Comparison of ENCODE assay signal across 8 mouse cellular contexts in the genomic region with DNA sequence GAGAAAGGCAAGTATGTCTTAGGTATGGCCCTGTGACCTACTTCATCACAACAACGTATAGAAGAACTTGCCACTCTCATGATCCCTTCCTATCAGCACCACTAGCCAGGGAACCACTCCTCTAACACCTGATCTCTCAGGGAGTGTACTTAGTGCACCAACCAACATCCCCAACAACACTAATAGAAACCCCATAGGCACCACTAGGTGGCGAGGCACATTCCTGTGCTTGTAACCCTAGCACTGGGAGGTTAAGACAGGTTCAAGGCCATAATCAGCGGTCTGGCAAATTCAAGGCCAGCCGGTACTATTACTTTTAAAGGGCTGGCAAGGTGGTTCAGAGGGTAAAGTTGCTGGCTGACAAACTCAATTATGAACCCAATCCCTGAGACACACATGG. TPM values are rescaled to one million over a fixed set of nuclear protein-coding genes. Genes with fewer than 3 reads are reported as not detected.
DNase-seq lines count a peak whose midpoint lies in the region; ATAC-seq lines count a peak whose summit lies in the region.

No protein-coding gene starts in this region.

- 0 out of 2 replicates have a peak, but pooled peaks cover 3% of the 10 kb centered on the region for H3K4me1 ChIP-seq in kidney, embryonic 14.5 days (ENCODE audit: control insufficient read depth, insufficient read depth, low read length)
- H3K4me1 ChIP-seq in neural tube, embryonic 11.5 days (ENCODE audit: control insufficient read depth, insufficient read depth, low read length) = no peaks in the 10 kb centered on the region
- H3K4me1 ChIP-seq in forebrain, embryonic 14.5 days (ENCODE audit: control insufficient read depth, insufficient read depth, low read length) = no peaks in the 10 kb centered on the region

- intact Hi-C loops in heart, postnatal 10 days (cut with DNase I) = no loop called here

- no peak overlapping the region for H3K27ac ChIP-seq in kidney, embryonic 14.5 days (ENCODE audit: low read depth, low read length)
- H3K27ac ChIP-seq in neural tube, embryonic 11.5 days (ENCODE audit: low read depth, low read length) = no peak overlapping the region
- H3K27ac ChIP-seq in forebrain, embryonic 14.5 days (ENCODE audit: low read depth, low read length) = no peak overlapping the region

- H3K9ac ChIP-seq in kidney, embryonic 14.5 days (ENCODE audit: low read depth, low read length) = no peak overlapping the region
- no peak overlapping the region for H3K9ac ChIP-seq in neural tube, embryonic 11.5 days (ENCODE audit: low read length)
- no peak overlapping the region for H3K9ac ChIP-seq in forebrain, embryonic 14.5 days (ENCODE audit: low read length)

- ATAC-seq in kidney, embryonic 14.5 days (ENCODE audit: low FRiP score, low TSS enrichment) = no peak
- no peak for ATAC-seq in neural tube, embryonic 11.5 days (ENCODE audit: insufficient read depth, low FRiP score, low TSS enrichment)
- no peak for ATAC-seq in forebrain, embryonic 14.5 days

- no peaks in the 10 kb centered on the region for H3K27me3 ChIP-seq in kidney, embryonic 14.5 days (ENCODE audit: control insufficient read depth, insufficient read depth, low read length)
- no peaks in the 10 kb centered on the region for H3K27me3 ChIP-seq in neural tube, embryonic 11.5 days (ENCODE audit: control insufficient read depth, insufficient read depth, low read length)
- no peaks in the 10 kb centered on the region for H3K27me3 ChIP-seq in forebrain, embryonic 14.5 days (replicated peaks; ENCODE audit: control insufficient read depth, insufficient read depth, low read length)

- WGBS in kidney, embryonic 14.5 days = 46% methylated on average over 4 of the region's 4 CpGs
- 46% methylated on average over 4 of the region's 4 CpGs for WGBS in neural tube, embryonic 11.5 days
- 50% methylated on average over 4 of the region's 4 CpGs for WGBS in forebrain, embryonic 14.5 days

- no peaks in the 10 kb centered on the region for H3K9me3 ChIP-seq in kidney, embryonic 14.5 days (ENCODE audit: control insufficient read depth, low read length)
- H3K9me3 ChIP-seq in neural tube, embryonic 11.5 days (ENCODE audit: control insufficient read depth, low read length) = no peaks in the 10 kb centered on the region
- H3K9me3 ChIP-seq in forebrain, embryonic 14.5 days (replicated peaks; ENCODE audit: control insufficient read depth, low read length) = no peaks in the 10 kb centered on the region

- H3K36me3 ChIP-seq in kidney, embryonic 14.5 days (ENCODE audit: control insufficient read depth, insufficient read depth, low read length) = peaks cover 14% of the 10 kb centered on the region
- peaks cover 6% of the 10 kb centered on the region for H3K36me3 ChIP-seq in neural tube, embryonic 11.5 days (ENCODE audit: control insufficient read depth, insufficient read depth, low read length)
- peaks cover 19% of the 10 kb centered on the region for H3K36me3 ChIP-seq in forebrain, embryonic 14.5 days (ENCODE audit: control insufficient read depth, insufficient read depth, low read length)

- DNase-seq in kidney, adult 9 months = peak; percentile 53
- peak; percentile 40 for DNase-seq in NIH3T3 (ENCODE audit: low read depth)
- peak; percentile 45 for DNase-seq in kidney, postnatal 10 days
- peak; percentile 36 for DNase-seq in neural tube, embryonic 11.5 days (ENCODE audit: low spot score)
- no peak for DNase-seq in forebrain, embryonic 14.5 days (ENCODE audit: low spot score)
- no peak for DNase-seq in ovary, postnatal 14 days (ENCODE audit: low spot score)
- DNase-seq in heart, postnatal 10 days = no peak

- no peak overlapping the region for H3K4me2 ChIP-seq in kidney, embryonic 14.5 days (replicated peaks; ENCODE audit: low read depth, low read length)
- H3K4me2 ChIP-seq in neural tube, embryonic 11.5 days (ENCODE audit: low read depth) = no peak overlapping the region
- no peak overlapping the region for H3K4me2 ChIP-seq in forebrain, embryonic 14.5 days (ENCODE audit: low read length)

- H3K4me3 ChIP-seq in kidney, embryonic 14.5 days (ENCODE audit: low read length) = no peak overlapping the region
- no peak overlapping the region for H3K4me3 ChIP-seq in neural tube, embryonic 11.5 days (ENCODE audit: low read depth, low read length)
- H3K4me3 ChIP-seq in forebrain, embryonic 14.5 days (ENCODE audit: low read depth, low read length) = no peak overlapping the region

RNA-seq across cellular contexts. Expression of a gene that starts 8.3 kb away (rescaled TPM):
- 18.7 and 19.4 TPM in 2 replicates for polyA plus RNA-seq in kidney, embryonic 14.5 days (2014; fragmentation: Nextera tagmentation; extraction: Ambion mirVana)
- 6.3 and 7.7 TPM in 2 replicates for polyA plus RNA-seq in neural tube, embryonic 11.5 days (2014; fragmentation: Nextera tagmentation; extraction: Ambion mirVana)
- 2.3 and 2.9 TPM in 2 replicates for polyA plus RNA-seq in forebrain, embryonic 14.5 days (2014; fragmentation: Nextera tagmentation; extraction: Ambion mirVana)
- total RNA-seq in heart, postnatal 10 days (2021) = 10 to 100 TPM; 27.1 to 27.6 TPM

RNA-seq across cellular contexts. Expression of a gene that starts 33.8 kb away (rescaled TPM):
- 72.7 and 92.6 TPM in 2 replicates for polyA plus RNA-seq in kidney, embryonic 14.5 days (2014; fragmentation: Nextera tagmentation; extraction: Ambion mirVana)
- 71.7 and 80.0 TPM in 2 replicates for polyA plus RNA-seq in neural tube, embryonic 11.5 days (2014; fragmentation: Nextera tagmentation; extraction: Ambion mirVana)
- polyA plus RNA-seq in forebrain, embryonic 14.5 days (2014; fragmentation: Nextera tagmentation; extraction: Ambion mirVana) = 52.7 and 55.2 TPM in 2 replicates
- total RNA-seq in heart, postnatal 10 days (2021) = 10 to 100 TPM; 23.8 to 25.0 TPM

RNA-seq across cellular contexts. Expression of a gene that starts 57.2 kb away (rescaled TPM):
- polyA plus RNA-seq in kidney, embryonic 14.5 days (2014; fragmentation: Nextera tagmentation; extraction: Ambion mirVana) = 1.2 and 1.3 TPM in 2 replicates
- 0.09 and 0.28 TPM in 2 replicates for polyA plus RNA-seq in neural tube, embryonic 11.5 days (2014; fragmentation: Nextera tagmentation; extraction: Ambion mirVana)
- polyA plus RNA-seq in forebrain, embryonic 14.5 days (2014; fragmentation: Nextera tagmentation; extraction: Ambion mirVana) = 1.4 and 1.8 TPM in 2 replicates
- total RNA-seq in heart, postnatal 10 days (2021) = 1 to 10 TPM; 1.9 to 2.4 TPM

Comparison
In these comparisons a context has a peak if more than half of its experiments do, and no peak if none do; other contexts are left out.
1. DNase-seq: peak in kidney, adult 9 months (single experiment), NIH3T3 (single experiment), kidney, postnatal 10 days (single experiment) and neural tube, embryonic 11.5 days (single experiment); none in forebrain, embryonic 14.5 days (single experiment), ovary, postnatal 14 days (single experiment) and heart, postnatal 10 days (0 of 2).